Comparison of ENCODE assay signal across 13 mouse cellular contexts in genomic region chr2:169812940-169813339, GRCm38 (mm10).
"Had no signal": no experiment of that assay in that cellular context is flagged by ENCODE, and none has a peak within 500 bp of the region (broad histone marks: within the 10 kb centered on the region; RNA-seq: fewer than 3 reads in every experiment).

No protein-coding gene starts in this region.

- H3K9me3 ChIP-seq: liver, embryonic 15.5 days; midbrain, embryonic 13.5 days had no signal

- H3K27me3 ChIP-seq: liver, embryonic 15.5 days; midbrain, embryonic 13.5 days had no signal

- H3K4me2 ChIP-seq: liver, embryonic 11.5 days; liver, embryonic 15.5 days; midbrain, embryonic 13.5 days had no signal

- H3K4me1 ChIP-seq: liver, embryonic 15.5 days had no signal

- H3K4me3 ChIP-seq: liver, embryonic 15.5 days; midbrain, embryonic 13.5 days had no signal

- H3K36me3 ChIP-seq: liver, embryonic 15.5 days; midbrain, embryonic 13.5 days had no signal

- H3K9ac ChIP-seq: liver, embryonic 15.5 days; midbrain, embryonic 13.5 days had no signal

- H3K27ac ChIP-seq: kidney, postnatal 0 days; liver, embryonic 15.5 days; midbrain, embryonic 13.5 days; stomach, postnatal 0 days had no signal

- DNase-seq: kidney, adult 11 months; kidney, adult 9 months; kidney, postnatal 36 days; lung, adult 2 months; lung, postnatal 36 days; thymus, postnatal 4 days had no signal

- ATAC-seq: hindbrain, embryonic 16.5 days; lung, postnatal 0 days; midbrain, embryonic 13.5 days had no signal
